Mouse (Mus musculus) heart, embryonic 13.5 days (tissue): ENCODE measurements around the gene Abhd14a. TPM values are rescaled to one million over a fixed set of nuclear protein-coding genes. Genes with fewer than 3 reads are reported as not detected.
"Not testable (repeated sequence)": the region's sequence is repeated elsewhere in the genome, so short reads cannot be mapped to it uniquely, and the experiment has no call there.

Experiments
- ATAC-seq: fragments of 200-750 bp; cut with Nextera tagmentation; 2 replicates; pipeline ENCODE4 v1.8.0; 2017; ENCODE audit warnings: moderate TSS enrichment; ENCODE audit not compliant: insufficient number of reproducible peaks, low FRiP score, low TSS enrichment; ENCODE audit errors: extremely low read depth
- H3K27ac ChIP-seq: fragments of 300-500 bp; sonication (generic); replicated peaks from 2 replicates; pipeline ENCODE4 v1.5.1; 2015; ENCODE audit warnings: moderate library complexity, mild to moderate bottlenecking, inconsistent platforms
- H3K27me3 ChIP-seq: fragments of 300-500 bp; sonication (generic); replicated peaks from 2 replicates; pipeline ENCODE4 v1.6.1; 2015; ENCODE audit warnings: mild to moderate bottlenecking, inconsistent platforms
- H3K36me3 ChIP-seq: fragments of 300-500 bp; sonication (generic); 2 replicates; pipeline ENCODE4 v1.6.1; 2015; ENCODE audit warnings: mild to moderate bottlenecking, inconsistent platforms
- H3K4me1 ChIP-seq: fragments of 300-500 bp; sonication (generic); 2 replicates; pipeline ENCODE4 v1.6.1; 2015; ENCODE audit warnings: inconsistent platforms
- H3K4me2 ChIP-seq: fragments of 300-500 bp; sonication (generic); 2 replicates; pipeline ENCODE4 v1.6.1; 2015; ENCODE audit warnings: inconsistent platforms, mild to moderate bottlenecking, moderate library complexity
- H3K4me3 ChIP-seq: fragments of 300-500 bp; sonication (generic); 2 replicates; pipeline ENCODE4 v1.5.1; 2015; ENCODE audit warnings: moderate library complexity, mild to moderate bottlenecking, inconsistent platforms
- H3K9ac ChIP-seq: fragments of 300-500 bp; sonication (generic); 2 replicates; pipeline ENCODE4 v1.6.1; 2015; ENCODE audit warnings: inconsistent platforms, mild to moderate bottlenecking, moderate library complexity
- H3K9me3 ChIP-seq: fragments of 300-500 bp; sonication (generic); 2 replicates; pipeline ENCODE4 v1.6.1; 2016; ENCODE audit warnings: inconsistent platforms
- WGBS: fragments of 180-500 bp; shearing (Covaris S2); methylation state at CpG from one replicate; pipeline ENCODE4 v1.1.7; 2015; ENCODE audit warnings: mixed read lengths; 5-methylcytosine and 5-hydroxymethylcytosine counted together
- polyA plus RNA-seq: library from polyadenylated mRNA; unstranded; fragments of >200 nt; fragmentation: Nextera tagmentation; extraction: Ambion mirVana; gene quantifications from 2 replicates; pipeline ENCODE4 v1.2.1, GENCODE M21; 2015

The Abhd14a gene
- polyA plus RNA-seq = 44.8 and 53.3 TPM in 2 replicates

DNA sequence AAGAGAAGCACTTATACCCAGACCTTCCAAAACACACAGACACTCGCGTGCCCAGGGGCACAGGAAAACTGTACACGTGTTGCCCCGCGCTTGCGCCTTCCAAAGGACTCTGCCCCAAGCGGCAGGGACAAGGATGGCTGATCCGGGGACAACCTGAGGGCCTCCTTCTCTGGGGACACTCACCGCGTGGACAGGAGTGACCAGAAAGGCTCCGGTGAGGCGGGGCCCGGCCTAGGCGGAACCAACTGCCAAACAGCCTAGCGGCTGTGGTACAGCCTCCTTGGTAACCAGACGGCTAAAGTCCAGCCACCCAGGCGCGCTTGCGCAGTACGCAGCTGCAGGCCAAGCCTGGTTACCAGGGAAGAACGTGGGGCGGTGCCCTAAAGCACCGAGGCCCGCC is at the start of gene Abhd14a, which contains the start of gene Abhd14b:
Gene Abhd14a (minus strand): TSS at position 331 of the 400 bp plus-strand sequence.
Gene Abhd14b (plus strand): TSS at position 112 of the 400 bp plus-strand sequence.
- Histone ChIP-seq H3K27me3 (peaks cover 3% of the 10 kb centered on the region; the same call in 1 of the 2 replicates), H3K36me3 (no peaks in the 10 kb centered on the region), H3K4me2 (peak within 1 kb of the TSS; percentile 88), H3K9ac (peak within 1 kb of the TSS; percentile 86), H3K4me3 (peak within 1 kb of the TSS; percentile 68), H3K9me3 (no peaks in the 10 kb centered on the region), H3K4me1 (peaks cover 54% of the 10 kb centered on the region), H3K27ac (peak within 1 kb of the TSS; percentile 79)
- 0% methylated on average over 24 of the region's 24 CpGs for WGBS
- peak; percentile 72 for ATAC-seq

DNA sequence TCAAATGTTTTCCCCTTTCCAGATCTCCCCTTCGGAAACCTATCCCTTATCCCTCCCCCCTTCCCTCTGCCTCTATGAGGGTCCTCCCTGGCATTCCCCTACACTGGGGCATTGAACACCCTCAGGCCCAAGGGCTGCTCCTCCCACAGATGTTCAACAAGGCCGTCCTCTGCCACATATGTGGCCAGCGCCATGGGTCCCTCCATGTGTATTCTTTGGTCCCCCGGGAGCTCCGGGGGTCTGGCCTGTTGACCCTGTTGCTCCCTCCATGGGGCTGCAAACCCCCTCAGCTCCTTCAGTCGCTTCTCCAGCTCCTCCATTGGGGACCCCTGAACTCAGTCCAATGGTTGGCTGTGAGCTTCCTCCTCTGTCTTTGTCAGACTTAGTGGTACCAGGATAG is 40.1 kb upstream of the Abhd14a start:
- WGBS = 87% methylated on average over 6 of the region's 6 CpGs
- H3K4me1 ChIP-seq = peaks cover 11% of the 10 kb centered on the region

DNA sequence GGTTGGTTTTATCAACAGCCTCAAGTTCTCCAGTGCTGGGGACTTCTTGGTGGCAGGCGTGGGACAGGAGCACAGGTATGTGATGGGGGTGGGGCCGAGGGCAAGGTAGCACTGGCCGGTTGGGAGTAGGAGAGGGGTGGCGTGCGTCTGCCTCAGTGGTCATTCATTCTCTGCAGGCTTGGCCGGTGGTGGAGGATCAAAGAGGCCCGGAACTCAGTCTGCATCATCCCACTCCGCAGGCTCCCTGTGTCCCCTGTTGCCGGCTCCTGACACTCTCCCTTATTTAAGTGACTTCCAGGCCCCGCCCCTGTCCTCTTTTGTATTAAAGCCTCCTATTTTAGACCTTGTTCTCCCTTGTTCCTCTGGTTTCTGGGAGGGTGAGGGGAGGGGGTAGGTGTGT is 37.6 kb upstream of the Abhd14a start:
- Histone ChIP-seq H3K9me3 (no peaks in the 10 kb centered on the region), H3K9ac (no peak overlapping the region), H3K4me1 (peaks cover 6% of the 10 kb centered on the region), H3K27ac (no peak overlapping the region), H3K27me3 (no peaks in the 10 kb centered on the region), H3K4me3 (no peak overlapping the region), H3K36me3 (peaks cover 63% of the 10 kb centered on the region), H3K4me2 (no peak overlapping the region)
- ATAC-seq = no peak
- 84% methylated on average over 10 of the region's 10 CpGs for WGBS

More for the DNA sequence above, 40.1 kb upstream of the Abhd14a start:
- not testable (repeated sequence) for H3K27ac ChIP-seq, ATAC-seq, H3K9ac ChIP-seq, H3K27me3 ChIP-seq, H3K9me3 ChIP-seq, H3K4me3 ChIP-seq, H3K4me2 ChIP-seq
- peaks cover 40% of the 10 kb centered on the region for H3K36me3 ChIP-seq

DNA sequence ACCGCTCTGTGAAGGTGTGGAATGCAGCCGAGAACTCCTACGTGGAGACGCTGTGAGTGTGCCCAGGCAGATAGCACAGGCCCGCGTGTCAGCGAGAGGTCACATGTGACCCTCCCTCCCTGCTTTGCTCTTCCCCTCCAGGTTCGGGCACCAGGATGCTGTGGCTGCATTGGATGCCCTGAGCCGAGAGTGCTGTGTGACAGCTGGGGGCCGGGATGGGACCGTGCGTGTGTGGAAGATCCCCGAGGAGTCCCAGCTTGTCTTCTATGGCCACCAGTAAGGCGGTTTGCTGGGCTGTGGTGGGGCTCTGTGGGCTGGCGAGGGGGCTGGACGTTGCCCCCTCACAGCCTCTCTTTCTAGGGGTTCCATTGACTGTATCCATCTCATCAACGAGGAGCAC is 36.1 kb upstream of the Abhd14a start:
- H3K4me3 ChIP-seq = no peak overlapping the region
- WGBS = 88% methylated on average over 17 of the region's 17 CpGs
- H3K27ac ChIP-seq = no peak overlapping the region
- no peaks in the 10 kb centered on the region for H3K27me3 ChIP-seq
- no peak for ATAC-seq
- H3K4me1 ChIP-seq = no peaks in the 10 kb centered on the region
- H3K36me3 ChIP-seq = peaks cover 66% of the 10 kb centered on the region
- no peak overlapping the region for H3K9ac ChIP-seq
- H3K4me2 ChIP-seq = no peak overlapping the region
- no peaks in the 10 kb centered on the region for H3K9me3 ChIP-seq

DNA sequence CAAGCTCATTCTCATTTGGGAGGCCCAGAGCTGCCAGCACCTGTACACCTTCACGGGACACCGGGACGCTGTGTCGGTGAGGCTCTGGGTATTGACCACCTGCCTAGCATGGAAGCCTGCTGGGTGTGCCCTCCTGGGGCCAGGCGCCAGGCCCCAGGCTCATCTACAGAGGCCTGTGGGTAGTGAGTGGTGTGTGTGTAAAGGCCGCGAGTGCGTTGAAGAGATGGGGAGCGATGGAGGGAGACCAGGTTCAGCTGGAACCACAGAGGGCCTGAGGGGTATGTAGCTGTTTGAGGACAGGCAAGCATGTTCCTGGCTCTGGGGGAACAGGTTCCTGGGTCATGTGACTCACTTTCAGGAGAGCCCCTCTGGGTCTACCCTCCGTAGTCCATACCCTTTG is 35.7 kb upstream of the Abhd14a start:
- Histone ChIP-seq H3K4me1 (peaks cover 3% of the 10 kb centered on the region), H3K9me3 (no peaks in the 10 kb centered on the region), H3K27ac (no peak overlapping the region), H3K27me3 (no peaks in the 10 kb centered on the region), H3K4me2 (no peak overlapping the region), H3K4me3 (no peak overlapping the region), H3K36me3 (peaks cover 66% of the 10 kb centered on the region), H3K9ac (no peak overlapping the region)
- no peak for ATAC-seq
- WGBS = 92% methylated on average over 10 of the region's 10 CpGs

DNA sequence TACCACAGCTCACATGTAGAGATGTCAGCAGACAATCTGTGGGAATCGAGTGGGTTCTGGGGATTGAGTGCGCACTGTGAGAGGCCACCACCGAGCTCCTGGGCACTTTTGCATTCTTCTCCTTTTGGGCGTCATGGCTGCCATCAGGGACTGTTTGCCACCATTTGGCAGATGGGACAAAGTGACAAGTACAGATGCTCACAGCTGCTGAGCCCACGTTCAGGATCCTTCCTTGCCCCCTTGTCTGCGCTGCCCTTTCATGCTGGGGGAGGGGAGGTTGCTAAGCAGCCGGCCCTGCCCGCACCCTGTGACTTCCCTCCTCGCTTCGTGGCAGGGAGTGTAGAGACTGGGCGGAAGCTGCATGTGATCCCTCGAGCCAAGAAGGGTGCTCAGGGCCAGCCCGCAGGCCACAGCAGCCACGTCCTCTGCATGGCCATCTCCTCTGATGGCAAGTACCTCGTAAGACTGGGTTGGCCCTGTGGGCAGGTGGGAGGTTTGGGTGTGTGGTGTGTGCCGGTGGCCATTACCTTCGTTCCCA is 35.2 kb upstream of the Abhd14a start:
- ATAC-seq = no peak
- Histone ChIP-seq H3K9me3 (no peaks in the 10 kb centered on the region), H3K4me2 (no peak overlapping the region), H3K4me3 (no peak overlapping the region), H3K27me3 (no peaks in the 10 kb centered on the region), H3K4me1 (peaks cover 8% of the 10 kb centered on the region), H3K9ac (no peak overlapping the region), H3K36me3 (peaks cover 66% of the 10 kb centered on the region), H3K27ac (no peak overlapping the region)
- WGBS = 80% methylated on average over 17 of the region's 17 CpGs

DNA sequence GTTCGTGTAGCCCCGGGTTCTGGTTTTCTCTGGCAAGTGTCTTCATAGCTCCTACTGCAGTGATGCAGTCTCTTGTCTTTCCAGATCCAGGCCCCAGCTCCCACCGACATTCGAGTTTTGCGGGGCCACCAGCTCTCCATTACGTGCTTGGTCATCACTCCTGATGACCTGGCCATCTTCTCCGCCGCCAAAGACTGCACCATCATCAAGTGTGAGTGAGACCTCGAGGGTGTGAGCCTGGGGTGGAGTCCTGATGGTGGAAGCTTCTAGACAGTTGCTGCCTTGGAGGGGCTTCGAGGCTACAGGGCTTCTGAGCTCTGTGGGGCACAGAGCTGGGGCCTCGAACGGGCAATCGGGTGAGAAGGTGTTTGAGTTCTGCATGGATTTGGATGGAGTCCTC is 34.2 kb upstream of the Abhd14a start:
- peaks cover 66% of the 10 kb centered on the region for H3K36me3 ChIP-seq
- no peak for ATAC-seq
- WGBS = 89% methylated on average over 13 of the region's 13 CpGs

DNA sequence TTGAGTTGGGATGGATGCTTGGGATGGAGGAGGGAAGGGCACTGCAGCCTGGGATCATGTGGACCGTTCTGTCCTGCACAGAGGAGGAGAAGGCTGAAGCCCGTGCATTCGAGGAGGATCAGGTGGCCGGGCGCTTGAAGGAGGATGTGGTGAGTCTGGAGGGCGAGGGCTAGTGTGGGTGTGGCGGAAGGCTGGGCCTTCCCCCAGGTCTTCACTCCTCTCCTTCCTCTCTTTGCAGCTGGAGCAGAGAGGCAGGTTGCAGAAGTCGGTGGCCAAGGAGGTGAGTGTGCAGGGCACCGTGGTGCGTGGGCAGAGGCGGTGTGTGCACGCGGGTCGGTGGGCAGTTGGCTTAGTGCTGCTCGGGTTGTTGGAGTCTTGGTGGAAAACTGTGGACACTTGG is 33.6 kb upstream of the Abhd14a start:
- ATAC-seq = no peak
- Histone ChIP-seq H3K9me3 (no peaks in the 10 kb centered on the region), H3K36me3 (peaks cover 61% of the 10 kb centered on the region)

More for the DNA sequence above, 34.2 kb upstream of the Abhd14a start:
- Histone ChIP-seq H3K4me1 (peaks cover 10% of the 10 kb centered on the region), H3K4me2 (no peak overlapping the region), H3K9ac (no peak overlapping the region), H3K9me3 (no peaks in the 10 kb centered on the region), H3K27me3 (no peaks in the 10 kb centered on the region), H3K4me3 (no peak overlapping the region), H3K27ac (no peak overlapping the region)

DNA sequence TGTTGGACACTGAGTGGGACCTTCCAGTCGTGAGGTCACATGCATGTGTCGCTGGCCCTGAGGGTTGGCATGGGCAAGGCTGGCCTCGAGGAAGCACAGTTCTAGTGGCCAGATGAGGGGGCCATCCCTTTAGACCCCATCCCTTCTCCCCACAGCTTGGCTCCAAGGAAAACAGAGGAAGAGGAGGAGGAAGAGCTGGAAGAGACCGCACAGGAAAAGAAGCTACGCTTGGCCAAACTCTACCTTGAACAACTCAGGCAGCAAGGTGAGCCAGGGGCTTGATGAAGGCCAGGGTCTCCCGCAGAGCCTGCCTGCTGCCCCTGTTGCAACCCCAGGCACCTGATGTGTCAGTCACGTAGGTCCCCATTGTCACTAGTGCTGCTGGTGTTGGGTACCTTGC is 33.1 kb upstream of the Abhd14a start:
- Histone ChIP-seq H3K4me1 (peaks cover 21% of the 10 kb centered on the region), H3K9me3 (no peaks in the 10 kb centered on the region), H3K36me3 (peaks cover 55% of the 10 kb centered on the region), H3K4me2 (no peak overlapping the region), H3K4me3 (no peak overlapping the region), H3K27ac (no peak overlapping the region), H3K27me3 (no peaks in the 10 kb centered on the region), H3K9ac (no peak overlapping the region)
- WGBS = 85% methylated on average over 7 of the region's 7 CpGs
- no peak for ATAC-seq

More for the DNA sequence above, 33.6 kb upstream of the Abhd14a start:
- no peak overlapping the region for H3K9ac ChIP-seq
- H3K27ac ChIP-seq = no peak overlapping the region
- WGBS = 92% methylated on average over 15 of the region's 15 CpGs
- H3K4me2 ChIP-seq = no peak overlapping the region
- H3K27me3 ChIP-seq = no peaks in the 10 kb centered on the region
- peaks cover 16% of the 10 kb centered on the region for H3K4me1 ChIP-seq
- no peak overlapping the region for H3K4me3 ChIP-seq

DNA sequence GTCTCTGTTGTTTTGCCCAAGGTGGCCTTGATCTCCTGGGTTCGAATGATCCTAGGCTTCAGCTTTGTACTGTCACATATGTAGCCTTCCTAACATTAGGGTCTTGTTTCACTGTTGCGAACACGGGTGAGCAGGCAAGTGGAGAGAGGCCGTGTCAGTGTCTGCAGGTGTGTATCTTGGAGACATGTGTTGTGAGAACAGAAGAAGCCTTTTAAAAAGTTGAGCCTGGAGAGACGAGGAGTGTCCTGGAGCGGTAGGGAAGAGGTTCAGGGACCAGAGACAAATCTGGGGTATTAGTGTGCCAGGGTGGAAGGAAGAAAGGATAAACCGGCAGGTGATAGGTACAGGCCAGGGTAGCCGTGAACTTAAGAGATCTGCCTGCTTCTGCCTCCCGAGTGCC is 30.6 kb upstream of the Abhd14a start:
- peak overlapping the region; percentile 75 for H3K4me3 ChIP-seq
- H3K9ac ChIP-seq = peak overlapping the region; percentile 85

DNA sequence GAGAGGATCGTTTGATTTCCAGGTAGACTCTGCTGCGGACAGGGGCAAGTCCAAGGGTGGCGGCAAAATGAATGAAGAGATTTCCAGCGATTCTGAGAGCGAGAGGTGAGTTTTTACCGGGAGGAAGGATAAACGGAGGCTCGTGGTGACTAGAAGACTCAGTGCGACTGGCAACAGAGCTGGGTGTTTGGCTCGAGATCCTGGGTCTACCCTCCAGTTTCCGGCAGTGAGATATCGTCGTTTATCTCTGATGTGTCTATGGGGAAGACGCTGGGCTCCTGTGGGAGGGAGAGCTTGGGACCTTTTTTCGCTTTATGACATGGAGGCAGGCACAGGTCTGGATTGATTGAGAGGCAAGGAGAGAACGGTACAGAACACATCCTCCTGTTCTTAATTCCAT is 30.2 kb upstream of the Abhd14a start:
- H3K4me1 ChIP-seq = peaks cover 38% of the 10 kb centered on the region
- WGBS = 2% methylated on average over 16 of the region's 16 CpGs
- H3K27me3 ChIP-seq = peaks cover 5% of the 10 kb centered on the region; the same call in 1 of the 2 replicates
- no peak for ATAC-seq
- H3K4me2 ChIP-seq = peak overlapping the region; percentile 99
- H3K9me3 ChIP-seq = no peaks in the 10 kb centered on the region
- peaks cover 27% of the 10 kb centered on the region for H3K36me3 ChIP-seq
- peak overlapping the region; percentile 30 for H3K27ac ChIP-seq
- peak overlapping the region; percentile 75 for H3K4me3 ChIP-seq
- peak overlapping the region; percentile 85 for H3K9ac ChIP-seq

More for the DNA sequence above, 30.6 kb upstream of the Abhd14a start:
- Histone ChIP-seq H3K27ac (no peak overlapping the region), H3K4me2 (peak overlapping the region; percentile 99), H3K9me3 (no peaks in the 10 kb centered on the region), H3K4me1 (peaks cover 37% of the 10 kb centered on the region), H3K27me3 (peaks cover 4% of the 10 kb centered on the region; the same call in 1 of the 2 replicates), H3K36me3 (peaks cover 31% of the 10 kb centered on the region)
- 71% methylated on average over 9 of the region's 9 CpGs for WGBS
- no peak for ATAC-seq

DNA sequence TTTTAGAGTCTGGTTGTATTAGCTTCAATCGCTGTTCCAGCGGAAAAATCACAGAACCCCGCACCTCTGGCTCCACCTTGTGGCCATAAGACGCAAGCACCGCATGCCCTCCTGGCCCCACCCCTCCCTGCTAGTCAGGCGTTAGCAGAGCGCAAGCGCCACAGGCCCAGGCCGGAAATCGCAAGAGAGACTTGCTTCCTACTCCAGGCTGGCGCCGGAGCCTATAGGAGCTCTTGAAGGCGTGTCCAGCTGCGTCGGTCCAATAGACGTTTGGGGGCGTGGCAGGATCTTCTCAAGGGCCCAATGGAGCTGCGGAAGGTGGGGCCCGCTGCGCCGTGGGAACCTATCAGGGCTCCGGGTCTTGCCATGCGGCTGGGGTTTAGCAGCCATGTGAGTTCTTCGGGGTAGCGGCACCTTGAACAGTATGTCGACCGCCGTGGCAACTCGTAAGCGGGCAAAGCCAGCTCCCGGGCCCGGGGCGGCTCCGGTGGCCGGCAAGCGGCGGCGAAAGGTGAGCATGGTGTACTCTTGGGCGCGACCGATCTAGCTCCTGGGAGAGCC is 29.5 kb upstream of the Abhd14a start, which contains the start of gene Parp3:
Gene Parp3 (minus strand): TSS at position 26 of the 561 bp plus-strand sequence.
- Histone ChIP-seq H3K27ac (peak within 1 kb of the TSS; percentile 70), H3K4me1 (peaks cover 45% of the 10 kb centered on the region), H3K9ac (peak within 1 kb of the TSS; percentile 85), H3K4me3 (peak within 1 kb of the TSS; percentile 75), H3K4me2 (peak within 1 kb of the TSS; percentile 99), H3K36me3 (peaks cover 21% of the 10 kb centered on the region), H3K27me3 (peaks cover 5% of the 10 kb centered on the region; the same call in 1 of the 2 replicates), H3K9me3 (no peaks in the 10 kb centered on the region)
- ATAC-seq = peak; percentile 95
- under 1% methylated on average over 41 of the region's 41 CpGs for WGBS
